Mouse (Mus musculus): Measurements from ENCODE around the gene Shc4.

DNA sequence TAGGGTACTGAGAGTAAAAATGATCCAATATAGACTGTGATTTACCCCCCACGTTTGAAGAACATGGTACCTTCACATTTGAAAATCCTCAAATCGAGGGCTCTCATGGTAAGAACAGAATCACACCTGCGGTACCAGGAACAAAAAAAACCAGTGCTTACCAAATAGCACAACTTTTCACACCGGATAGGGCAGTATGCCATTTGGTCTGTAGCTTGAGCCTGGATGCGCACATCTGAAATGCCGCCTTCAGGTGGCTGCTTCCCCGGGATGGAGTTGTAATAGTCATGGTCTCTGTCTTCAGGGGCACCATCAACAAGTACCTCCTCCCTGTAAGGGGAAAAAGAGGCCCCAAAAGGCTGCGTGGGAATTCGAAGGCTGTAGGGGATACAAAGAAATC lies 68.6 kb downstream of the Shc4 start:
- TF ChIP-seq CTCF (IDR thresholded peaks at IDR 0.05; ENCODE audit: low read depth, low read length) (no peak), POLR2A (IDR thresholded peaks at IDR 0.05; ENCODE audit: extremely low read depth, insufficient read depth, low read length) (no peak)

All from liver, adult 2 months (tissue).